Comparison of ENCODE assay signal across 26 mouse cellular contexts in the genomic region with DNA sequence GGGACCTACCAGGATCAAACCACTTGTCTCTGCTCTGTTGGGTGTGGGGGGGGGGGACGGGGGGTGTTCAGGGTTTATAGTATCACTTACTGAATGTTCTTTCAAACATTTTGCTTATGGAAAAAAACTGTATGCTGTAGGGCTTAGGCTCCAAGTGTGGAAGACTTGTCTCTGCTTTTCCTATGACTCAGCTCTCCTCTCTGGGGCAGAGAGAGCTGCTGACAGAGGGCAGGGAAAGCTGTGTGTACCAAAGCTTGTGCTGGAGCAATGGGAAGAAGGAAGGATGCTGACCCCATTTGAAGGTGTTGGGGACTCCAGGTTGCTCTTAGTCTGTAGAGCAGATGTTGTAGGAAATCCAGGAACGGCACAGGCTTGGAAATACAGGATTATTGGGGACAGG. TPM values are rescaled to one million over a fixed set of nuclear protein-coding genes. Genes with fewer than 3 reads are reported as not detected.
DNase-seq lines count a peak whose midpoint lies in the region; ATAC-seq and TF ChIP-seq lines count a peak whose summit lies in the region.
"Had no signal": no experiment of that assay in that cellular context is flagged by ENCODE, and none has a peak within 500 bp of the region (broad histone marks: within the 10 kb centered on the region; RNA-seq: fewer than 3 reads in every experiment).

No protein-coding gene starts in this region.

- H3K9me3 ChIP-seq in liver, embryonic 11.5 days (ENCODE audit: control insufficient read depth, low read length): no peaks in the 10 kb centered on the region
- H3K9me3 ChIP-seq: embryonic facial prominence, embryonic 12.5 days; heart, embryonic 10.5 days; intestine, embryonic 15.5 days had no signal

- ATAC-seq in liver, embryonic 11.5 days (replicated peaks; ENCODE audit: low FRiP score): no peak
- ATAC-seq: activated CD4-positive, CD25-positive, alpha-beta regulatory T cell, adult 4 months; forebrain, embryonic 14.5 days; intestine, embryonic 15.5 days; Patski had no signal

- no peaks in the 10 kb centered on the region for H3K79me2 ChIP-seq in myocyte (ENCODE audit: control insufficient read depth, insufficient read depth)

- no peak overlapping the region for H3ac ChIP-seq in myocyte (ENCODE audit: control insufficient read depth, insufficient read length)

- H3K4me1 ChIP-seq in liver, embryonic 11.5 days (replicated peaks; ENCODE audit: control insufficient read depth, insufficient read depth, low read length): peaks cover 18% of the 10 kb centered on the region
- H3K4me1 ChIP-seq: embryonic facial prominence, embryonic 12.5 days; intestine, embryonic 15.5 days had no signal

- no peak for TF ChIP-seq POLR2A in myocyte (IDR thresholded peaks at IDR 0.05; ENCODE audit: insufficient read length, low read depth)

- peak; percentile 5 for DNase-seq in right cerebral cortex, adult 18-20 months
- no peak for DNase-seq in right cerebral cortex, postnatal 14 days
- DNase-seq in NIH3T3 (ENCODE audit: low read depth): peak; percentile 63
- no peak for DNase-seq in adrenal gland, adult 18-20 months (ENCODE audit: low spot score in 2 of 2)
- DNase-seq in left cerebral cortex, adult 8-10 months (ENCODE audit: low spot score in 2 of 2): no peak
- no peak for DNase-seq in liver, embryonic 11.5 days (ENCODE audit: low spot score)
- DNase-seq: adrenal gland, adult 2 months; adrenal gland, postnatal 25 days; B cell, adult 2 months; cerebellum, adult 2 months; cerebellum, postnatal 10 days; embryo, embryonic 11 days; gastrocnemius, postnatal 10 days; heart, adult 18-20 months; heart, postnatal 10 days; heart, postnatal 4 days had no signal

- no peak overlapping the region for H3K27ac ChIP-seq in liver, embryonic 11.5 days (ENCODE audit: low read depth, low read length)
- H3K27ac ChIP-seq: embryonic facial prominence, embryonic 12.5 days; heart, embryonic 10.5 days; hindbrain, embryonic 14.5 days; intestine, embryonic 15.5 days had no signal

- H3K27me3 ChIP-seq in myocyte (ENCODE audit: control insufficient read depth, insufficient read depth, insufficient read length): no peaks in the 10 kb centered on the region
- no peaks in the 10 kb centered on the region for H3K27me3 ChIP-seq in liver, embryonic 11.5 days (replicated peaks; ENCODE audit: control insufficient read depth, insufficient read depth, low read length)
- H3K27me3 ChIP-seq: intestine, embryonic 15.5 days; Patski had no signal

- no peaks in the 10 kb centered on the region for H3K36me3 ChIP-seq in myocyte (ENCODE audit: control insufficient read depth, insufficient read depth)
- no peaks in the 10 kb centered on the region for H3K36me3 ChIP-seq in liver, embryonic 11.5 days (ENCODE audit: control insufficient read depth, insufficient read depth, low read length)
- H3K36me3 ChIP-seq: embryonic facial prominence, embryonic 12.5 days; heart, embryonic 10.5 days; intestine, embryonic 15.5 days had no signal

- H3K9ac ChIP-seq in liver, embryonic 11.5 days (ENCODE audit: low read depth, low read length): no peak overlapping the region
- H3K9ac ChIP-seq: embryonic facial prominence, embryonic 12.5 days; hindbrain, embryonic 14.5 days; intestine, embryonic 15.5 days had no signal

- H3K4me3 ChIP-seq in myocyte: no peak overlapping the region
- no peak overlapping the region for H3K4me3 ChIP-seq in liver, embryonic 11.5 days (ENCODE audit: low read depth, low read length)
- H3K4me3 ChIP-seq: embryonic facial prominence, embryonic 12.5 days; heart, embryonic 10.5 days; intestine, embryonic 15.5 days had no signal

- 82% methylated on average over 2 of the region's 2 CpGs for WGBS in liver, embryonic 11.5 days

- peak overlapping the region; percentile 22 for H3K4me2 ChIP-seq in myocyte (ENCODE audit: low read depth)
- H3K4me2 ChIP-seq in liver, embryonic 11.5 days: no peak overlapping the region
- H3K4me2 ChIP-seq: embryonic facial prominence, embryonic 12.5 days; hindbrain, embryonic 14.5 days; intestine, embryonic 15.5 days had no signal

TF ChIP-seq in myocyte, 11 proteins besides CTCF, POLR2A, EP300 and RAD21:
- TF ChIP-seq E2F4 (IDR thresholded peaks at IDR 0.05; ENCODE audit: insufficient read depth): no peak
- TF ChIP-seq USF1 (IDR thresholded peaks at IDR 0.05; ENCODE audit: low read depth): no peak
- no peak for TF ChIP-seq REST (IDR thresholded peaks at IDR 0.05; ENCODE audit: insufficient read depth, insufficient read length)
- no peak for TF ChIP-seq SRF (IDR thresholded peaks at IDR 0.05; ENCODE audit: control insufficient read depth, insufficient read length, low read depth)
- TF ChIP-seq MYOD1 (IDR thresholded peaks at IDR 0.05; ENCODE audit: control insufficient read depth in 1 of 3, insufficient read length in 2 of 3, low read depth in 2 of 3): no peak
- TF ChIP-seq POLR2AphosphoS2 (IDR thresholded peaks at IDR 0.05; ENCODE audit: insufficient read length, low read depth): peak; percentile 17

RNA-seq across cellular contexts. Expression of a gene that starts 55.2 kb away (rescaled TPM):
- 482 TPM for polyA plus RNA-seq in myocyte (2012; fragmentation: generic; extraction: Trizol)
- 1 to 10 TPM in 1 of 2 experiments, under 1 TPM in 1; 0.96 to 1.9 TPM for total RNA-seq in adrenal gland, adult 18-20 months (2021)
- 1 to 10 TPM; 1.3 to 3.0 (median 1.8) TPM for total RNA-seq in left cerebral cortex, adult 8-10 months (2022)
- 0.95 and 1.2 TPM in 2 replicates for polyA plus RNA-seq in liver, embryonic 11.5 days (2014; fragmentation: Nextera tagmentation; extraction: Ambion mirVana)
- total RNA-seq: common myeloid progenitor, adult 5-6 weeks; MEL had no signal
- polyA plus RNA-seq: activated CD4-positive, CD25-positive, alpha-beta regulatory T cell, adult 4 months had no signal

Comparison
In these comparisons a context has a peak if more than half of its experiments do, and no peak if none do; other contexts are left out.
1. DNase-seq: peak in right cerebral cortex, adult 18-20 months (single experiment) and NIH3T3 (single experiment); none in right cerebral cortex, postnatal 14 days (single experiment), adrenal gland, adult 18-20 months (0 of 2), left cerebral cortex, adult 8-10 months (0 of 2) and liver, embryonic 11.5 days (single experiment).